Mouse (Mus musculus) layer of hippocampus, adult 8-10 months (tissue): Measurements from ENCODE around the gene Xrcc4. TPM values are rescaled to one million over a fixed set of nuclear protein-coding genes. Genes with fewer than 3 reads are reported as not detected.
A peak's percentile ranks its signal among the peaks of the same experiment; 100 is the strongest.
"Not testable (repeated sequence)": the region's sequence is repeated elsewhere in the genome, so short reads cannot be mapped to it uniquely, and the experiment has no call there.

Experiments used
- DNase-seq, 2 experiments: peaks; one replicate each; pipeline ENCODE4 v3.0.0; 2022; ENCODE audit warnings: low spot score in 2 of 2
- total RNA-seq, 4 experiments: library from RNA; stranded (reverse); gene quantifications; 2 replicates each; pipeline ENCODE4 v1.2.4; 2022

Gene Xrcc4
- total RNA-seq, 4 experiments from 2014 or later, result 13.1 to 18.9 (median 16.1) TPM

DNA sequence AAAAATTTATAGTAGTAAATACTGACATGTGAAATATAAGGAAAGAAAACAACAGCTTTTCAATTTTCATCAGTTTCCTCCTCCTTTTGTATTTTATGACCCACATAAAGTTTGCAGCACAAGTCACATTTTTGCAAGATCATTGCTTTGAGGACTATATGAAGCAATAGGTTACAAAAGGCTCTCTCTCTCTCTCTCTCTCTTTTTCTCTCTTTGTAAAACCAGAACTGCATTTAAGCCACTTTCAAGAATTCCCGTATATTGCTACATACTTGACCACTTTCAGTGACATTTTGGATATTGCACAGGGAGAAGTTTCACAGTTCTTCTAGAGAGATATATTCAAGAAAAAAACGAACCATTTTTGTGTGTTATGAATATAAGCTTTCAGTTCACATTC lies 261.6 kb downstream of the Xrcc4 start:
- no peak for DNase-seq

GRCm38 (mm10) chr13:89814543-89814942 lies 274.9 kb downstream of the Xrcc4 start:
- DNase-seq, result no peak

DNA sequence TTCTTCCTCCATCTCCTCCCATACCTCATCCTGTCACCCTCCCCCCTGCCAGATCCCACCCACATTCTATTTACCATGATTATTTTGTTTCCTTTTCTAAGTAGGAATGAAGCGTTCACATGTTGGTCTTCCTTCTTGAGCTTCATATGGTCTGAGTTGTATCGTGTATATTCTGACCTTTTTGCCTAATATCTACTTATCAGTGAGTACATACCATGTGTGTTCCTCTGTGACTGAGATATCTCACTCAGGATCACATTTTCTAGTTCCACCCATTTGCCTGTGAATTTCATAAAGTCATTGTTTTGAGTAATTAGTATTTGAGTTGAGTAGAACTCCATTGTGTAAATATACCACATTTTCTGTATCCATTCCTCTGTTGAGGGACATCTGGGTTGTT lies 277.2 kb downstream of the Xrcc4 start:
- no peak for DNase-seq

GRCm38 (mm10) chr13:89809024-89809423 lies 280.4 kb downstream of the Xrcc4 start:
- DNase-seq, result no peak

DNA sequence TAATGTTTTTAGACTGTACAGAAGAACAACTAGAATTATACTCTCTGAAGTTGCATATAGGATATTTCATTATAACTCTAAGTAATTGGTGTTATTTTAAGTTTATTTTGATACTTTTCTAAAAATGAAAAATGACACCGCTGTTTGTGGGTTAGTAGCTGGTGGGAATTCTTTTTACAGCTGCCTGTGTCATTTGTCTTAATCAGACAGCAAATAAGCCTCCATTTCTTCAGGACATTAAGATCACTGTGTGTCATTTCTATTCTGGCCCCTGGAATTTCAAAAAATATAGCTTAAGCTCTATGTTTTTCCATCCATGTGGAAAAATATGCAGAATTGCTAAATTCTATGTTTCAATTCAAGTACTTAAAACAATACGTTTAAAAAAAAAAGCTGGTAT lies 287.5 kb downstream of the Xrcc4 start:
- no peak for DNase-seq

DNA sequence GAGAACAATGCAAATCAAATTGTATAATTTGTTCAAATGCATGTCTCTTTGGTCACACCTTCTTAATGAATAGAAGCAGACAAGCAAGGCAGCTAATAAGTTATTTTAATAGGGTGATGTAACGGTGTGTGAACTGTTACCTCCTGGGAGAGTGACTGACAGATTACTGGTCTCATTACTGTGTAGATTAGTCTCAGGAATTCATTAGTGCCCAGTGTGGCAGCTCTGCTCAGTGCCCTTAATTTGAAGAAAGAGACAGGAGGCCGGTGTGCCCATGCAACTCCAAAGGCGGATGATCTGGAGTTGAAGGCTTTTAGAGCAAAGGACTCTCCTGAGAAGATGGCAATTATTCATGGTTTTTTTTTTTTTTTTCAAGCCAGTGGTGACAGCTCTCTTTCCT lies 291.7 kb downstream of the Xrcc4 start:
- DNase-seq, result no peak

DNA sequence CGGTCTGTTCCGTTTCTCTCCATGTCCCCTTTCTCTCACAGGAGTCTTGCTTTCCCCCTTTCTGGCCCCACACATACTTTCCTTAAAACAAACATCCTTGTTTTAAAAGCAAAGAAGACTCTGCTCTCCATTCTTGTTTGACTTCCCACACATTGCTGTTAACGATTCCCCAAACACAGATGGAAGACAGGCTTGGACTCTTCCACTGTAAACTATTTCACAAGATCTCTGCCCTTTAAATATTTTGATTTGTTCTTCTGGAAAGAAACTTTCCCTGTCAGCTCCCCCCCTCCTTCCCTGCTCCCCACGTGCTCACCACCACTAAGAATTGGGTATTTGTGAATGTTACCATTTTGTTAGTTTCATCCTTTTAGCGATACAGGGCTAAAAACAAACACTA lies 297.9 kb downstream of the Xrcc4 start:
- no peak for DNase-seq

- no peak for DNase-seq
These were observed 306.5 kb downstream of the Xrcc4 start for GRCm38 (mm10) chr13:89782886-89783285.

- no peak for DNase-seq
These were observed 309.1 kb downstream of the Xrcc4 start for GRCm38 (mm10) chr13:89780276-89780675.

DNA sequence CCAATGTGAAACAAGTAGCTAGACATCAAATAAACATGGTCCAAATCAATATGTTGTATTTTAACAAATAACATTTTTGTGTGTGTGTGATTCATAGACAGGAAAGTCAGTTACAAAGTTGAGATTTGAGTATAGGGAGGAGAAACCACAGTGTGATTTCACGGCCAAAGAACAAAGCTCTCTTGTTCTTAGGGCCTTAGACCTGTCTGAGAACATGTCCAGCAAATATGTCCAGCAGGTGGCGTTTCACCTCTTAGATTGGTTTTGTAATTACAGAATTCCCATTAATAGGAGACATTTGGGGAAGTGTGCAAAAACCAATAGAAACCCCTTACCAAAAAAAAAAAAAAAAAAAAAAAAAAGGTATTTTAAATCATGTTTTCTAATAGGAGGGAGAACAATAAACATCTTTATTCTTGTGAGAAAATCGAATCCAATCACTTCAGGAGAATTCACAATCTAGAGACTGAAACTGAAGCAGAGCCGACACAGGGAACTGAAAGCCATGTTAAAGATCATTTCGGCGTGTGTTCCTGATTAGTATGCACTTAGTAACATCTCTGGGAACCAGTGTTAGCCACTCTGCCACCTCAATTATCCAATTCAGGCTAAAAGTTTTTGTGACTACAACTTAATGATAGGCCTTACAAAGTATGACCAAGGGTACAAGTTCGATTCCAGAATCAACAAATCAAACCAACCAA lies 310.0 kb downstream of the Xrcc4 start:
- DNase-seq, result peak; percentile 30 to 70

- DNase-seq, result no peak
These were observed 311.6 kb downstream of the Xrcc4 start for GRCm38 (mm10) chr13:89777764-89778163.

DNA sequence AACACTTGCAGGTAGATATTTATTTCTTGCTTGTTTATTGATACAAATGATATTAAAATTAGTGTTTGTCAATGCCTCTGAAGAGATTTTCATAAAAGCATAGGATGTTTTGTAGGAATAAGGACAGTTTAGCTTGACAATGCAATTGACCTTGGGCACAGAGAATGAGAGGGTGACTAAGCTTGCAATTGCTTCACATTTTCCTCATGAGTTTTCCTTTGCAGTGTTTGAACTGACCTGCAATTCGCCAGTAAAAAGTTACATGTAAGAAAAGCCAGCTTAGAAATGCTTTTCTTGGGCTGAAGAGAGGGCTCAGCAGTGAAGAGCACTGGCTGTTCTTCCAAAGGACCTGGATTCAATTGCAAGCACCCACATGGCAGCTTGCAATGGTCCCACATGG lies 312.3 kb downstream of the Xrcc4 start:
- DNase-seq, result no peak

DNA sequence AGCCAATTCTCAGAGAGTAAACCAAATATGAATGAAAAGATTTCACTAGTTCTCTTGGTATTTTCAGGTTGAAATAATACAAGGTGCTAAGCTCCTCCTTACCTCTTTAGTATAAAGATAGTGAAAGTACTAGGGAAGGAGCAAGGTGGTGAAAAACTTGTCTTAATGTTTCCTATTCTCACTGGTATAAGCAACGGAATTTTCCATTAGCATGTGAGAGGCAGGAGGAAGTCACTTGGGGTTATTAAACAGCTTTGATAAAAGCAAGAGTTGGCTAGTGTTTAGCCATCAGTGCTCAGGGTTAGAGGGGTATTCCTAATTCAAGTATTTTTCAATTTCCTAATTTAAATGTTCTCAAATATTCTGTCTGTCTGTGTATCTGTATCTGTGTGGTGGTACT lies 322.9 kb downstream of the Xrcc4 start:
- no peak for DNase-seq

DNA sequence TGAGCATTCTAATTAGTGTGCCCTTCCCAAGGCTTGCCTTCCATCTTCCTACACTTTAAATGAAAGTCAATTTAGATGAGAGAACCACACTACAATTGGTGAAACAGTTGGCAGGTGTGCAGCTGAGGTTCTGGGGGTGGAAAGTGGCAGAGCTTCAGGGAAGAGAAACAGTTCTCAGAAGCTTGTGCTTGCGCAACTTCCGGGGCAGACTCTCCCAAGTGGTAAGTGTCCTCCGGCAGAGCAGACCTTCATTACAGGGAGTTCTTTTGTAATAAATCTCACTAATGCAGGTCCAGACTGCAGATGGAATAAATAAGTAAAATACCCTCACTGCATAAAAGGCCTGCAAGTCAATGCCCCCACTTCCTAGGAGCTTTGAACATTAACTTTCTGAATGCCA lies 323.4 kb downstream of the Xrcc4 start:
- DNase-seq, result no peak

GRCm38 (mm10) chr13:89762339-89762738 lies 327.1 kb downstream of the Xrcc4 start:
- no peak for DNase-seq

GRCm38 (mm10) chr13:89756347-89756746 lies 333.1 kb downstream of the Xrcc4 start:
- DNase-seq, result no peak

DNA sequence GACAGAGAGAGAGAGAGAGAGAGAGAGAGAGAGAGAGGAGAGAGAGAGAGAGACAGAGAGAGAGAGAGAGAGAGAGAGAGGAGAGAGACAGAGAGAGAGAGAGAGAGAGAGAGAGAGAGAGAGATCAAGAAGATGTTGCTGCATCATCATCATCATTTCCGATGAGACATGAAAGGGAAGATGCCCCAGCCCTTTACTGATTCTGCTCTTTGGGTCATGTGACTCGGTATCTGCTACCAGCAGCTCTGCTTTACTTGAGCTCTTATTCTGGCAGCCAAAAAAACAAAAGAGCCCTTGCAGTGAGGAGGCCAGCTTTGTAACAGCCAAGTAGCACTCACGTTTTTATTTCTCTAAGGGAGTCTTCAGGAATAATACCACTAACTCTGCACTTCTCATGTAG lies 338.8 kb downstream of the Xrcc4 start:
- DNase-seq, result not testable (repeated sequence)

DNA sequence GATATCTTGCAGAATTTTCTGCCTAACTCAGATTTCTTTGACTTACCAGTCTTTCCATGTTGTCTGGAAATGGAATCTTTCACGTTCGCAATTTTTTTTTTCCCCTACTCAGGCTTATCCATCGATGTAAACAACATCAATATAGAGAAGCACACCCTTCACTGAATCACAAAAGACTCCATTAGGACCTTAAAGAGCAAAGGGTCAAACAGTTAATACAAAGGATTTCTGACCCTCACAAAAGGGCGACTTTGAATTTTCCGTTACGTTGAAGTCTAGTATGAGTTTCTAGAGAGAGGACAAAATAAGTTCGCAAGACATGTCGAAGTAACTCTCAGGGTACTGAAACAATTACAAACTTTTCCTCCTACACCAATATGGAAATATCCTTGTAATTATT lies 346.2 kb downstream of the Xrcc4 start:
- no peak for DNase-seq

DNA sequence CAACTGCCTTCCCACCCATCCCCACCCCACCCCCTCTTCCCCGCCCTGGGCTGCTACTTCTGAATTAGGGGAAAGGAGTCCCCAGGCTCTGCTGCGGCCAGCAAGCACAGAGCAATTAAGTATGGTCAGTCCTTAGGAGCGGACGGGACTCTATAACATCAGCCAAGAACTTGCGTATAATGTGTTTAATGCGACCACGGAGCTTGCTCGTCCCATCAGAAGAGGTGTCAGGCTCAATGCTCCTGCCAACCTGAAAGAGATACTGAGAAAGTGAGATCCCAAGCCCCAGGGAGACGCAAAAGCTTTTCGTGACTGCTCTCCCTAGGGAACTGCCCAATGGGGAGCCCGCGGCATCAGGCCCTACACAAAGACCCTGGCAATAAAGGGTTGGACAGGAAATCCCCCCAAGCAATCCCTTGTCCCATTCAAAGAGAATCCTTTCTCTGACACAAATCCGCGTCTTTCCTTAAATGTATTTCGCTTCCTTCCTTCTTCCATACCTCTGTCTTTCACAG lies 346.7 kb downstream of the Xrcc4 start:
- no peak for DNase-seq

GRCm38 (mm10) chr13:89741766-89742685 lies 347.4 kb downstream of the Xrcc4 start, which contains the start of gene Vcan:
Vcan (minus strand) TSS chr13:89742509.
- peak in 1 of 2 experiments; percentile 12 for DNase-seq

GRCm38 (mm10) chr13:89741116-89741551 lies 348.3 kb downstream of the Xrcc4 start:
- no peak for DNase-seq
